Mouse (Mus musculus) spleen, postnatal 4 days (tissue): Measurements from ENCODE around the gene Slc36a1.

ENCODE experiments used
- DNase-seq, 2 experiments: peaks; one replicate each; pipeline ENCODE4 v3.0.0; 2022; ENCODE audit warnings: low spot score in 2 of 2

Gene Slc36a1

GRCm38 (mm10) chr11:55209032-55209431 lies 4.9 kb downstream of the Slc36a1 start:
- DNase-seq = no peak

- no peak for DNase-seq
Observed at GRCm38 (mm10) chr11:55209626-55210353, 5.6 kb downstream of the Slc36a1 start.

GRCm38 (mm10) chr11:55213518-55213917 lies 9.4 kb downstream of the Slc36a1 start:
- no peak for DNase-seq

- DNase-seq = no peak
Observed at GRCm38 (mm10) chr11:55214161-55214560, 10.0 kb downstream of the Slc36a1 start.

GRCm38 (mm10) chr11:55214978-55215377 lies 10.8 kb downstream of the Slc36a1 start:
- no peak for DNase-seq

GRCm38 (mm10) chr11:55216061-55216460 lies 11.9 kb downstream of the Slc36a1 start:
- DNase-seq = no peak

GRCm38 (mm10) chr11:55216830-55217229 lies 12.7 kb downstream of the Slc36a1 start:
- no peak for DNase-seq

- no peak for DNase-seq
Observed at GRCm38 (mm10) chr11:55217418-55217817, 13.3 kb downstream of the Slc36a1 start.

GRCm38 (mm10) chr11:55217880-55218279 lies 13.7 kb downstream of the Slc36a1 start:
- no peak for DNase-seq

- no peak for DNase-seq
Observed at GRCm38 (mm10) chr11:55218473-55218872, 14.3 kb downstream of the Slc36a1 start.

GRCm38 (mm10) chr11:55221306-55221705 lies 17.2 kb downstream of the Slc36a1 start:
- no peak for DNase-seq

- DNase-seq = no peak
Observed at GRCm38 (mm10) chr11:55231034-55231433, 26.9 kb downstream of the Slc36a1 start.

GRCm38 (mm10) chr11:55234288-55234687 lies 30.1 kb downstream of the Slc36a1 start:
- no peak for DNase-seq

GRCm38 (mm10) chr11:55234791-55235190 lies 30.6 kb downstream of the Slc36a1 start:
- no peak for DNase-seq

- DNase-seq = no peak
Observed at GRCm38 (mm10) chr11:55236815-55237214, 32.7 kb downstream of the Slc36a1 start.

- DNase-seq = no peak
Observed at GRCm38 (mm10) chr11:55239496-55239895, 35.3 kb downstream of the Slc36a1 start.

GRCm38 (mm10) chr11:55240556-55240955 lies 36.4 kb downstream of the Slc36a1 start:
- DNase-seq = peak; percentile 58 to 72

- no peak for DNase-seq
Observed at GRCm38 (mm10) chr11:55250527-55250926, 46.4 kb downstream of the Slc36a1 start.

GRCm38 (mm10) chr11:55253391-55253790 lies 49.2 kb downstream of the Slc36a1 start:
- DNase-seq = no peak

- DNase-seq = no peak
Observed at GRCm38 (mm10) chr11:55261105-55261504, 57.0 kb downstream of the Slc36a1 start.

GRCm38 (mm10) chr11:55262000-55262399 lies 57.9 kb downstream of the Slc36a1 start:
- no peak for DNase-seq

- no peak for DNase-seq
Observed at GRCm38 (mm10) chr11:55264318-55264717, 60.2 kb downstream of the Slc36a1 start.

GRCm38 (mm10) chr11:55265647-55266046 lies 61.5 kb downstream of the Slc36a1 start:
- no peak for DNase-seq

GRCm38 (mm10) chr11:55268580-55268979 lies 64.4 kb downstream of the Slc36a1 start:
- no peak for DNase-seq
